Mouse (Mus musculus) bone marrow, adult 2 months (tissue): ENCODE results near the gene Pappa2. TPM values are rescaled to one million over a fixed set of nuclear protein-coding genes. Genes with fewer than 3 reads are reported as not detected.

Source experiments
- H3K27ac ChIP-seq: fragments of 200-500 bp; 2 replicates; pipeline ENCODE4 v1.5.1; 2012; ENCODE audit warnings: low read depth, mild to moderate bottlenecking, control low read depth, inconsistent platforms, low read length; ENCODE audit not compliant: control insufficient read depth, poor library complexity, insufficient read depth
- H3K4me1 ChIP-seq: fragments of 200-500 bp; 2 replicates; pipeline ENCODE4 v1.6.1; 2011; ENCODE audit warnings: low read length; ENCODE audit not compliant: control insufficient read depth, insufficient read depth
- H3K4me3 ChIP-seq: fragments of 200-500 bp; replicated peaks from 2 replicates; pipeline ENCODE3; 2011; ENCODE audit warnings: mild to moderate bottlenecking, low read depth, low read length, control low read depth; ENCODE audit not compliant: control insufficient read depth
- CTCF ChIP-seq: fragments of 200-500 bp; IDR thresholded peaks from 2 replicates; pipeline ENCODE4 v1.5.1; 2011; ENCODE audit warnings: low read length, control low read depth; ENCODE audit not compliant: control insufficient read depth, insufficient read depth
- POLR2A ChIP-seq: fragments of 200-500 bp; IDR thresholded peaks from 2 replicates; pipeline ENCODE4 v1.6.1; 2011; ENCODE audit warnings: low read depth, mild to moderate bottlenecking, control low read depth, low read length, borderline replicate concordance; ENCODE audit not compliant: control insufficient read depth
- WGBS: fragments of 180-500 bp; shearing (Covaris S2); methylation state at CpG from one replicate; pipeline ENCODE4 v1.1.7; 2018; 5-methylcytosine and 5-hydroxymethylcytosine counted together
- polyA plus RNA-seq: library from polyadenylated mRNA; stranded (reverse); fragments of >200 nt; gene quantifications from 2 replicates; pipeline ENCODE4 v1.2.4, GENCODE M21; 2011; ENCODE audit warnings: low replicate concordance; ENCODE audit not compliant: missing spikeins, insufficient read depth, insufficient read length

Gene Pappa2
- polyA plus RNA-seq, 1 experiment: not detected

DNA sequence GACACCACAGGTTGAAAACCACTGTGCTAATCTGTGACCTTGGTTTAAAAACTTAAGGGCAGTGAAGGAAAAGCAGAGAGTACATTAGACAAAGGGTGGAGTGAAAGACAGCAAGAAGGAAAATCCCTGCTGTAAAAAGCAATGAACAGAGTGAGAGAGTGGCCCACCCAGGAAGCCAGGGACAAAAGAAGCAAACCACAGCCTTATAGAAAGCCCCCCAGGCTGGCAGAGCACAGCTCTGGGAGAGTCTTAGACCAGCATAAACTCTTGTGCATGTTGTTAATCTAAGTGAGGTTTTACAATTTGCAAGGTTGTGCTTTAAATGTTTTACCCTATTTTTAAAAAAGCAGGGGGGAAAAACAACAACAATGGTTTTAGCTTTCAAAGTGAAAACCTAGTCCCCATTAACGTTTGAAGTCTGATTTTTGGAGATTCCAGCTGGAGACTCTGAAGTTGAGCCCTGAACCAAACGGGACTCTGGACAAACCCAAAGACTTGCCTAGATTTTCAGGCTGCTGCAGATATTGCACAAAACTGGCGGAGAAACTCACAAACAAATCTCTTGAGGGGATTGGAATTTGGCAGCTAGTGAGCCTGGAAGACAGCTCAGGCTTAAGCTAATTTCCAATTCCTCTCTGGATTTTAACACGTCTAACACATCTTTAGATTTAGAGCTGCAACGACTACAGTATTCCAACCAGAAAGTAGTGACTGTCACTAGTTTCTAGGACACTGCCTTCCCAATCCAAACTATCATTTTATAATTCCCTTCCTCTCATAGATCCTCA is 241.0 kb downstream of the Pappa2 start:
- no peak overlapping the region for H3K4me3 ChIP-seq
- 62% methylated on average over 5 of the region's 5 CpGs for whole genome bisulfite sequencing
- H3K4me1 ChIP-seq: no peaks in the 10 kb centered on the region
- no peak overlapping the region for H3K27ac ChIP-seq
- no peak for TF ChIP-seq CTCF
- TF ChIP-seq POLR2A: no peak

DNA sequence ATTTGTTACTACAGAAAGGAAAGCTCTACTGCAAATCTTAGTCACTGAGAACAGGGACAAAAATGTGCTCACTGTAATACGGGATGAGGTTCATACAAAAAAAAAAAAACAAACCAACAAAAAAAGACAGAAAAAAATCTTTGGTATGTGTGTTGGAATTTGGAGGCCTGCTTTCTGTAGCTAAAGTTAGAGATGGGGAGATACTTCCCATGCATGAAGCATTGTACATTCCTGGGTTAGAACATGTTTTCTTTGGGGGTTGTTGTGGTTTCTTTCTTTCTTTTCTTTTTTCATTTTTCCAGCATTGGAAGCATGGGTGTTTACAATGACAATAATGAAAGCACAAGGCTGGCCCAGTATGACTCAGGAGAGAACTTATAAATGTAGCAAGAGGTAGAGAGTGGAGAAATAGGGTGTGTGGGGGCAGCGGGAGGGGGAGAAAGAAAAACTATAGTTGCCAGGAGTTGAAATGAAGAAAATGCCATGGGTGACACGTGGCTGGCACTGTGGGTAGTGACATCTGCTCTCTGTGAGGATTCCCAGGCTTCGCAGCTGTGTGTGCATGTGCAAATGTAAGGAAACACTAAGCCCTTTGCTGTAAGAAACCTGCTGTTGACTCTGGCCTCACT is 247.3 kb downstream of the Pappa2 start:
- H3K27ac ChIP-seq: no peak overlapping the region
- no peaks in the 10 kb centered on the region for H3K4me1 ChIP-seq
- WGBS: 54% methylated on average over 4 of the region's 4 CpGs
- H3K4me3 ChIP-seq: no peak overlapping the region
- TF ChIP-seq POLR2A (no peak), CTCF (no peak)

- Histone ChIP-seq H3K4me1 (no peaks in the 10 kb centered on the region), H3K4me3 (no peak overlapping the region), H3K27ac (no peak overlapping the region)
- TF ChIP-seq CTCF: no peak
- no peak for TF ChIP-seq POLR2A
- WGBS: 56% methylated on average over 5 of the region's 5 CpGs
These were observed 266.8 kb downstream of the Pappa2 start for GRCm38 (mm10) chr1:158713301-158714095.

- TF ChIP-seq POLR2A (no peak), CTCF (no peak)
- Histone ChIP-seq H3K4me1 (no peaks in the 10 kb centered on the region), H3K4me3 (no peak overlapping the region), H3K27ac (no peak overlapping the region)
- 77% methylated on average over 1 of the region's 1 CpGs for WGBS
These were observed 279.0 kb downstream of the Pappa2 start for GRCm38 (mm10) chr1:158701336-158701735.

DNA sequence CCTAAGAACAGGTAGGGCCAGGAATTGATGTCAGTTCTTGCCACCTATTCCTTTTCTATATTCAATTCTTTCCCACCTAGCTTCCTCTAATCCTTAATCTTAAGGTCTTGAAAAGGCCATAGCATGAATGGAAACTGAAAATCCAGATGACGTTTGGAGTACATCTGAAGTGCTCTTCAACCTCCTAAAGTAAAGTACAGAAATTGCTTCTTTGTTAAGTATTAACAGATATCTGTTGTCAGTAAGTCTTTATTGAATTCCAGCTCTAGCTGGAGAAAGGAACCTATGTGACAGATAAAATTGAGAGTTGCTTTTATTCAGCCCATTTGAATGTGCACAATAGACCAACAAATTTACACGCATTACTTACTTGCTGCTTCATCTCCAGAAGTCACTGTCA is 280.1 kb downstream of the Pappa2 start:
- Histone ChIP-seq H3K27ac (no peak overlapping the region), H3K4me1 (no peaks in the 10 kb centered on the region; the same call in 1 of the 2 replicates), H3K4me3 (no peak overlapping the region)
- TF ChIP-seq POLR2A (no peak), CTCF (no peak)
- WGBS: 67% methylated on average over 2 of the region's 2 CpGs

DNA sequence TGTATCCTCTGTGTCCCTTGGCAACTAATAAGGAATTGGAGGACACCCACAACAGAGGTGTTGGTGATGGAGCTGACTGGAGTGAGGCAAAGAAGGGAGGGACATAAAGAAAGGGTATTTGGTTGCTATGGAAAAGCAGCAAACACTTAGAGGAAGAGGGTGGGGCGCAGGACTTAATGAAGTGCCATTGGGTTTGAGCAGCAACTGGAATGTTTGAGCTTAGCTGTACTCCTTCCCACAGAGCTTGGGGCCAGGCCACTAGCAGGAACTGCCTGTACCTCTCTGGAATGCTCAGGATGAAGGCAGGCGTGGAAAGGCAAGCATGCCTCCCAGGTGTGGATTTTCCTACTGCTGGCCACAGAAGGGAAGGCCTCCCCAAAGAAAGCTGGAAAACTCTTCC is 281.0 kb downstream of the Pappa2 start:
- Histone ChIP-seq H3K27ac (no peak overlapping the region), H3K4me1 (no peaks in the 10 kb centered on the region; the same call in 1 of the 2 replicates), H3K4me3 (no peak overlapping the region)
- TF ChIP-seq POLR2A: no peak
- no peak for TF ChIP-seq CTCF
- 83% methylated on average over 2 of the region's 2 CpGs for WGBS

DNA sequence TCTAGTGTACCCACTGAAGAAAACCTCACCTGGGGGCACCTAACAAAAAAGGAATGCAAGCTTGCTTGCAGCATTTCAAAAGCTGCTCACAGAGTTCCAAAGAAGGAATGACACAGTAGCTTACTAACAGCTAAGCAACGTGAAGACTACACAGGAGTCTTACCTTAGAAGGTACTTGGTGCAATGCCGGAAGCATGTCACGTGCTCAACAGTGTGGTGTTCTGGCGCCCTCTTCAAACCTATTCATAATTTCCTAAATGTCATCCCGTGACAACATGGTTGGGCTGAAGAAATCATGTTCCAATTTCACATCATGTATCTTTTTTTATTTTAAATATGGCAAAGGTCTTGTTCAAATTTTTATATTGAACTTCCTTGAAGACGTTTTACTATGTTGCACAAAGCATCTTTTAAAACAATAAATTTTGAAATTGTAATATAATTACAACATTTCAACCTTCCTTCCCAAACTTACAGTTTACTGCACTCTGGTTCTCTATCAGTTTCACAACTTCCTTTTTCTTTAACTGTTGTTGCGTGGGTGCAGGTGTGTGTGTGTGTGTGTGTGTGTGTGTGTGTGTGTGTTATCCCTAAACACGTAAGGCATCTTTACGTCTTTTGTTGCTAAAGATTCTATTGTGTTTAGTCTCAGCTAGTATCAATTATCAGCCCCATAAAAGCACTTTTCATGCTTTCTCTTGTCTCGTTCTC is 282.3 kb downstream of the Pappa2 start:
- TF ChIP-seq CTCF (no peak), POLR2A (no peak)
- WGBS: 52% methylated on average over 10 of the region's 10 CpGs
- no peaks in the 10 kb centered on the region; the same call in 1 of the 2 replicates for H3K4me1 ChIP-seq
- H3K27ac ChIP-seq: no peak overlapping the region
- no peak overlapping the region for H3K4me3 ChIP-seq

- Histone ChIP-seq H3K4me3 (no peak overlapping the region), H3K4me1 (no peaks in the 10 kb centered on the region; the same call in 1 of the 2 replicates), H3K27ac (no peak overlapping the region)
- TF ChIP-seq POLR2A: no peak
- no peak for TF ChIP-seq CTCF
- WGBS: 63% methylated on average over 3 of the region's 3 CpGs
These were observed 282.9 kb downstream of the Pappa2 start for GRCm38 (mm10) chr1:158697423-158697822.
